Mouse (Mus musculus) layer of hippocampus, postnatal 14 days (tissue): Measurements from ENCODE around the gene Plekha6. TPM values are rescaled to one million over a fixed set of nuclear protein-coding genes. Genes with fewer than 3 reads are reported as not detected.

Source experiments
- DNase-seq, 2 experiments: peaks; one replicate each; pipeline ENCODE4 v3.0.0; 2021 to 2022; ENCODE audit warnings: low spot score in 2 of 2, mixed read lengths in 1 of 2
- total RNA-seq, 2 experiments: library from RNA; stranded (reverse); gene quantifications; 2 replicates each; pipeline ENCODE4 v1.2.3; 2021

The Plekha6 gene
- total RNA-seq, 2 experiments from 2014 or later = 48.6 to 51.9 TPM

DNA sequence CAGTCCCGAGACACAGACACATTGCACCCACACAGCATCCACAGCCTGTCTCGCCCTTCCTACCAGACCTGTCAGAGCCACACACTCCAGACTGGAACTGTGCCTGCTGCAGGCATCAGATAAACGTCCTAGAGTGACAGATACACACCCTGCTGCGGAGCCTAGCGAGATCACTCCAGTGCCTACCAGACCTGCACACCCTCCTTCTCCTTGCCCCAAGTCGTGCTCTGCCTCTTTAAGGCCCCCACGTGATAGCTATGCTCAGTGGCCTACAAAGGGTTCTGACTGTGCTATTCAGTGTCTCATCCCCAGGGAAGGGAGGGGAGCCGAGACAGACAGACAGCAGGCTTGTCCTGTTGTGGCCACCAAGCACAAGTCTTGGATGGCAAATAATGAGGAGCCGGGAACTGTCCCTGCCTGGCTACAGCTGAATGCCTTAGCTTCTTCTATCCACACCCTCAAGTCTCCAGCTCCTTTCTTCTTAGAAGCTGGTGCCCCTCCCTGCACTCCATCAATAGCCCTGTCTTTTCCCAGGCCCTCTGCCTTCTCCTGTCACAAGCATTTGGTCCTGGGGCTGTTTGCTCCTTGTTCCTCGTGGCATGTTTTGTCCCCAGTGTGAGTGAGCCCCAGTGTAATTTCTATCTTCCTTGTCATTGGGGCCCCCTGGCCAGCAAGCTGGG is 103.9 kb downstream of the Plekha6 start:
- peak; percentile 32 to 36 for DNase-seq

DNA sequence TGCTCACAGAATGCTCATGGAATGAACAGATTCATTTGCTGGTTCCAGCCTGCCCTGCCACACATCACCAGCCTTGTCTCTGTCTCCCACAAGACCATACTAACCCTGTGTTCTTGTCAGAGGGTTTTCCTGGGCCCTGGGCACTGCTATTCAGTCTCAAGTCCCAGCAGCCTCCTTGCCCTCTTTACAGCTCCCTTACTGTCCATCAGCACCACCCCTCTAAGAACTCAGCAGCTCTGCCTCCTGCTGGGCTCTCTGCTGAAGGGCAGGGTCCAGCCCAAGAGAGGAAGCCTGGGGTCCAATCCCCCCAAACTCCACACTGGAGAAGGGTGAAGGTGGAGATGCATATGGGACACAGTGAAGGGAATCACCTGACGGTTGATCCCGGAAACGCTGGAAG is 104.5 kb downstream of the Plekha6 start:
- DNase-seq = no peak

DNA sequence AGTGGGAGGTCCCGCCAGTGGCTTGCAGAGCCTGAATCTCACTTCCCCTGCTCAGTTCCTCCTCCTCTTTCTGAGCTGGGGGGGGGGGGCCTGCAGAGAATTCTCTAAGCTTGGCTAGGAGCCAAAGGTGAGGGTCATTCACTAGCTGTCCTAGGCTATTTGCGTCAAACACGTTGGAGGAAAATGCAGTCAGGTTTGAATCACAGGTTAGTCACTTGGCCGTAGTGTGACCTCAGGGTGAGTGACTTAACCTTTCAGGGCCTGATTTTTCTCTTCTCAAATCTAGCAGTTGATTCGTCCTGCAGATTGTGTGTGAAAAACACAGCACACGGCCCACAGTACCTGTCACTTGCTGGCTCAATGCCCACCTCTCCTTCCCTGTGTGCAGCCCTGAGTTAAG is 106.3 kb downstream of the Plekha6 start:
- no peak for DNase-seq

DNA sequence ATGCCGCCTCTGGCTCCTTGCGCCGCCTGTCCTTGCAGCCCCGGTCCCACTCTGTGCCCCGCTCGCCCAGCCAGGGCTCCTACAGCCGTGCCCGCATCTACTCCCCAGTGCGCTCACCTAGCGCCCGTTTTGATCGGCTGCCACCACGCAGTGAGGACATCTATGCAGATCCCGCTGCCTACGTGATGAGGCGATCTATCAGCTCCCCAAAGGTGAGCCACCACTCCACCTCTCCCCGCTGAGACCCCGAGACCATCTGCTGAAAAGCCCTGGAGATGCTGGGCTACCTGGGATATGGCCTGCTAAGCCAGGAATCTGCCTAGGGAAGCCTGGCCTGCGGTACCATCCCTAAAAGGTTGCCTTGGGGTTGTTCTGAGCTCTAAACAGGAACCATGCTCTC is 110.2 kb downstream of the Plekha6 start:
- DNase-seq = no peak

DNA sequence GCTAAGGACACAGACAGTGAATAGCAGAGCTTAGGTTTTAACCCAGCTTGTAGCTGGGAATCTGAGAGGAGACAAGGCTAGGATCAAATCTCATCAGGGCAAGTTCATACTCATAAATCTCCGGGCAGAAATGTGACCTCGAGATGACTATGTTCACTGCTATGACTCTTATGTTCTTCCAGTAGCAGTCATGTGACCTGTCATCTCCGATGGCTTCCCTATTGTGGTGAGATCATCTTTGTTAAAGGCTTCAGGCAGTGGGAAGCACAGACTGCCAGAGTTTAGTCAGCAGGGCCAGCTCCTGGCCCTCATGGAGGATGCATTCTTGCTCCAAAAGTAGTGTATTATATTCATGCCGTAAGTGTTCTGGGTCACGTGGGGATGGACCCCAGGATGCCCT is 113.0 kb downstream of the Plekha6 start:
- no peak for DNase-seq

DNA sequence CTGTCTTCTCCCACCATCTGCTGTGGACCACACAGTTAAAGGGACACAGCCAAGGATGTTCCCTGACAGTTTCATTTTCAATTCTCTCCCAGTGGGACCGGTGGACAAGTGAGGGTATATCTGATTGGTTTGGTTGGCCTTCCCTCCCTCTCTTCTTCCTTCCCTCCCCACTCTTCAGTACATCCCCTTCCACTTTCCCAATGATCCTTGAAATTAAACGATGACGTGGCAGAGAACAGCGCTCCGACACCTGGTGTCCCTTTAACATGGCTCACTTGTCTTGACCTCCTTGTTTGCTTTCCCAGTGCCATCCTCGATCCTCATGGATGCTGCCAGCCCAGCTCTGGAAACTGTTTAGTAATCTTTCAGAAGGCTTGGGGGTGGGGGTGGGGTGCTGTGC is 114.5 kb downstream of the Plekha6 start:
- DNase-seq = no peak

DNA sequence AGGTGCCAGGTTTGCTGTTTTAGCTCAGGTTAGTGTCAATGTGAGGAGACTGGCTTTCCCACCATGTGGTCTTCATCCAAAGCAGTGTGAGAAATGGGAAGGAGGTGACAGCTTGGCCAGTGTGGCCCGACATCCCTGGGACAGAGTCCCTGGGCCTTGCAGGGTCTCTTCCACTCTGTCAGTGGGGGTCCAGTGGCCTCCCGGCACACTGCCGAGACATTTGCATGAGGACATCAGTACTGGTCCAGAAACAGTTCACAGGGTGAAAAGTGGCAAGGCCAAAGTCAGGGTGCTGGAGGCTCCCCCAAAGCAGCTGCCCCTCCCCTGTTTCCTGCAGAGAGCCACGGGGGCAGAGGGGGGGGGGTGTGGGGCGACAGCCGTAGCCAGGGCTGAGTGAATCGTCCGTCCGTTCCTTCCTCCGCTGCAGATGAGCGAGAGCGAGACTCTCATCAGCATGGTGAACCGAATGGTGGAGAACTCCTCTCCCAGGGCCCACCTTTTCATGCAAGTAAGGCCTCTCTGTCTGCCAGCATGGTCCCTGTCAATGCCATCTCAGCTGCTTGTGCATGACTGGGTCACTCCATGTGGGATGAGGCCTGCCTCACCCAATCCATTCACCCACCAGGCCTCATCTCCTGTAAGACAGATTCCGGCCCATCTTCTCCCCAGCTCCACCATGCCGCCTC is 115.1 kb downstream of the Plekha6 start:
- DNase-seq = no peak

DNA sequence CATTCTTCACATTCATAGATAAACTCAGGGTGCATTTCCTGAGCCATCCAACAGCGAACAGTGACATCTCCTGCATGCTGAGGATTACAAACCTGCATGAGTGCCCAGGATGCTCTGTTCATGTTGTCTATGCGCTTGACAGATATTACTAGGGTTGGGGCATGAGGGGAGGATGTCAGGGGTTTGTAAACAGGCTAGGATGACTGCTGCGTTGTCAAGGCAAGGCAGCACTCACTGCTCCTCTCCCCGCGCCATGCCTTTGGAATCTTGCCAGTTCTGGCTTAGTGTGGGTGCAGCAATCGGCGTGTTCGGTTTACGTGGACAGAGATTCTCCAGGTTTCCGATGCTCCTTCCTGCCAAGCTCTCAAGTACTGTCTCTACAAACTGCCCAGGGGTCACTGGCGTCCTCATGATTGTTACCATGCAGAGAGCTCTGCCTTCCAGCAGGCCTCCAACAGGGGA is 115.7 kb downstream of the Plekha6 start:
- peak; percentile 28 to 31 for DNase-seq

DNA sequence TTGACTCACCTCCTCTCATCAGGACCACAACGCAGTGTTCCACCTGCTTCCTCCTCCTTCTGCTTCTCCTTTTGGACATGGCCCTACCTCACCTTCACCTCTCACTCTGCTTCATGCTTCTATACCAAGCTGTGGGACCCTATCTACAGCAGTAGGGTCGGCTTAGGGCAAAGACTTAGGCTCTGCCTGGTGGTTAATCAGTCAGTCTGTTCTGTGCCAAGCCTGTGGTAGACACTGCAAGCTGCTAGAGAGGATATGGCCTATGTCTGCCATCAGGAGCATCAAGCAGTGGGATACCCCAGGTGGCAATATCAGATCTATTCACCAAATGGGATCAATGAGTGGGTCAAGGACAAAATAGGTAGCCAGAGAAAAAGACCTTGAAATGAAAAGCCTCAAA is 116.5 kb downstream of the Plekha6 start:
- no peak for DNase-seq

DNA sequence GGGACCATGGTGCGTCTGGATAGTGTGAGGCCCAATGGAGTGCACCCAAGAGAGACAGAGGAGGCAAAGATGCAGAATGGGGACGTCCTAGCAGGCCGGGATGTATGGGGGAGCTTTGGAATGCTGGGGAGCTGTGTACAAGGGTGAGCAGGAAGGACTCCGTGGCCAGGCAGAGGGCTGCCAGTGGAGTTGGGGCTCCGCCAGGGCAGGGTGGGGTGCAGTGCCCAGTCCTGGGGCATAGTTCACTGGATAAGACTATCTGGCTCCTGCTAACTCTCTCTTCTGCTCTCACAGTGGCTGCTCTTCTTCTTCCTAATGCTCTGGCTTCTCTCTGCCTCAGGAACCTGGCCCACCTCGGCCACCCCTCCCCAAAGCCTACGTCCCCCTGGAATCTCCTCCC is 121.9 kb downstream of the Plekha6 start:
- no peak for DNase-seq

DNA sequence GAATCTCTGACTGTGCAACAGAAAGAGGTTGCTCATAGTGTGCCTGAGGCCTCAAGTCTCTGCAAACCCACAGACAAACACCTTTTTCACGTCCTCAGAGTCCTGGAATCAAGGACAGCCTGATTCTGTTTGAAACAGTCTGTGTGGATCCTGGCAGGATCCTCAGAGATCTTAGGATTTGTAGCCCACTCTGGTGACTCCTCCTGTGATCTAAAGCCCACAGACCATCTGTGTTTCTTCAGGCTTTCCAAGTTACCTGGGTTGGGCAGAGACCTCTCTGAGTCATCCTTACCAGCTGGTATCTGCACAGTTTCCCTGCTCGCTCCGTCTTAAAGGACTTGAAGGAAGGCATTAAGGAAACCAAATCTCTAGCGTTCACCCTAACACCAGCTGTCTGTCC is 123.0 kb downstream of the Plekha6 start:
- DNase-seq = no peak

DNA sequence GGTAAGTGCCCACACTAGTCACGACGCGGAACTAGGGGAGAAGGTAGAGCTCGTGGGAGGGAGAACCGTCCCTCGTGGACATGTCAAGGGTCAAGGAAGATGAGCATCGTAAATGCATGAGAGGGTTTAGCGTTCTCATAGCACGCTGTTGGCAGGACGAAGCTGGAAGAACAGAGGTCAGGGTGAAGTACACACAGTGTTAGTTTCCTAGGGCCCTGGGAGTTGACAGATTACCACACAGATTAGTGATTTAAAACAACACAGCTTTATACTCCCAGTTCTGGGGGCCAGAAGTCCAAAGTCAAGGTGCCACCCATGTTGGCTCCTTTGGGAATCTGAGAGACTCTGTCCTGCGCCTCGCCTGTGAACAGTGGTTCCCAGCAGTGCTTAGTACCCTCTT is 123.9 kb downstream of the Plekha6 start:
- no peak for DNase-seq

DNA sequence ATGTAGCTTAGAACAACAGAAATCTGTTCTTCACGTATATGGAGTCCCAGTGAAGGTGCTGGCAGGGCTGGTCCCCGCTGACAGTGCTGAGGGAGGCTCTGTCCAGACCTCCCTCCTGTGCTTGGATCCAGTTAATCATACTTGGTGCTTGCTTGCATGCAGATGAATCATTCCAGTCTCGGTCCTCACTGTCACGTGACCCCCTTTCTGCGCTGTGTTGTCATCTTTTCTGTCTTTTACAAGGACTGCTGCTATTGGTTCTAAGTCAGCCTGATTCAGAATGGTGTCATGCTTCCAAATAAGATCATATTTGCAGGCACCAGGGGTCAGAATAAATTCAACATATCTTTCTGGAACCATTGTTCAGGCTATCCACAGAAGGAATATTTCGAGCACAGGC is 127.9 kb downstream of the Plekha6 start:
- DNase-seq = no peak

DNA sequence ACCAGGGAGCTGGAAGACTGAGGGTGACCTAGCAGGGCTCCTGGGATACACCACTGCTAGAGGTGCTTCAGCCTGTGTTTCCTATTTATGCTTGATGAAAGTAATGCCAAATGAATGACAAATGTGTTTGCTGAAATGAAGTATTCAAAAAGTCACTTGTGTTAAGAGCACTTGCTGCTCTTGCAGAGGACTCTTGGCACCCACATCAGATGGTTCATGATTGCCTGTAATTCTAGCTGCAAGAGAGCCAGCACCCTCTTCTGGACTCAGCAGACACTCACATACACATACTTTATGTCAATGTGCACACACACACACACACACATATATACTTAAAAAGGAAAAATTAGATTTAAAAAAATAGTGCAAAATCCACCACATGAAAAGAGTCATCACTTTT is 128.6 kb downstream of the Plekha6 start:
- no peak for DNase-seq

DNA sequence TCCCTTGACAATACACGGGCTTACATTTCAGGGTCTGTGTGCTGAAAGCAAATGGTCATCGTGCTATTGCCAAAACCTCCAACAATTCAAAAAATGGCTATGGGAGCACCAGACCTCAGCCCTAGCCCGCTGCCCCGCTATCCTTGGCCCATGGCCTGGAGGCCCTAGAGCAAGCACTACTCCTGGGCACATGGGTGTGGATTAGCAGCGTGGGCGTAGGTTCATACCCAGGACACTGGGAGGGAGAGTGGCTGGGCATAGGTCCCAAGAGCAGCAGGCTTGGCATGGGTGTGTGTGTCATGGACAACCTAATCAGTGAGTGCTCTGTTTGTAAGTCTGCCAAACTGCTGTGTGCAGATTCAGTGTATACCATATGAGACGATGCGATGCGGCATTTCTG is 132.4 kb downstream of the Plekha6 start:
- DNase-seq = no peak

DNA sequence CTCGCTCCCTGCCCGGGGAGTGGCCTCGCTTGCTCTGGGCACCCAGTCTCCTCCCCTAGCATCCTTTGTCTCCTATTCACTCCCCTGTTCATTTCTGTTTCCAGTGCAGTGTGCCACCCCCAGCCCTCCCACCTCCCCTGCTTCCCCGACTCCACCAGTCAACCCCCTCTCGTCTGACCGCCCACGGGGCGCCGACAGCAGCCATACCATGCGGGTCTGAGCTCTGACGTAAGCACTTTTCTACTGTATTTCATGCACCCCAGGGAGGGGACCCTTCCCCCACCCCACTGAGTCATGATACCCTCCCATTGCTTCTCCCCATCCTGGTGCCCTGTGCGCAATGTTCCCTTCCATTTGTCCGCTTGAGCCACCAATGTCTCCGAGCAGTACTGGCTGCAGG is 134.8 kb downstream of the Plekha6 start:
- DNase-seq = no peak

DNA sequence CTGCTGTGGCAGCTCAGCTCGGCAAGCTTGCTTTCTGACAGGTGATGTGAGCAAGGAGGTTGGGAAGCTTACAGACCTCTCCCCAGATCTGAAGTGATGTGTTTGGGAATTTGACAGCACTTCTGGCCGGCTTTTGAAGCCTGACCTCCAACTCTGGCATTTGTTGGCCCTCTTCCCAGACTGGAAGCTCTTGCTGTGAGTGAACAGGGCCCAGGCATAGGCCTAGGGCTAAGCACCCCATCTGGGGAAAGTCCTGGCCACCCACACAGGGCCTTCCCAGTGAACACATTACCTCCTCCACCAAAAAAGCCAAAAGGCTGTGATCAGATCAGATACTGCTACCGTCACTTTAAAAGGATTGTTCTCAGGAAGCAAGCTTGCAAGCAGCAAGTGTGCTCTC is 138.5 kb downstream of the Plekha6 start:
- peak in 1 of 2 experiments; percentile 27 for DNase-seq

DNA sequence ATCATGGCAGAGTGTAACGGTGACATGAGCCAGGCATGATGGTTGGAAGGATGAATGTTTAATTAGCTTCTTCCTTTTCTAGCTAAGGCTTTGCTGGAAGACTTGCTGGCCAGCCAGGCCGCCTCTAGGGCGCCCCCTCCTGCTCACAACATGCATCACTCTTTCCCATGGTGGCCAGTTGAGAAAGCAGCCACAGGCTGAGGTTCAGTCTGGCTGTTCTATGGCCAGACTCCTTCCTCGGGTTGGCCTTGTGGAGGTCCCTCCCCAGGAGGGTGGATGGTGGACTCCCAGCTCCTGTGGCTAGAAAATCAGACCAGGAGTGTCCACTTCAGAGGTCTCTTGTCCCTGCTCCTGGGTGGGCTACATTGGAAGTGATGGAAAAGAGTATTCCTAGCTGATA is 142.8 kb downstream of the Plekha6 start:
- DNase-seq = peak; percentile 64 to 76

DNA sequence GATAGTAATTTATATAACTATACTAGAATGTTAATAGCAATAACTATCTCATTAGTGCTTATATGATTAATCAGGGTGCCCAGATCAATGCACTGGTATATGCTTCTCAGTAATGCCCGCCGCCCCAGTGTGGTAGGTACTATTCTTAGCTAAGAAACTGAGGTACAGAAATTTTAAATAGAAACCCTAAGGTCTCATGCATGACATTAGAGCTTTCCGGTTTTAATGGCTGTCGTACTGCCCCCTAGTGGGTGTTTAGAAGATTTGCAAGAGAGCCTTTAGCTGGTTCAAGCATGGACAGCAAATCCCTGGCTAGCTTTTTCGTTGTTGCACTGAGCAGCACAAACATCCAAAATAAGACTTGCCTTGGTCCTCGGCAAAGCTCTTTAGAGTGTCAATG is 143.3 kb downstream of the Plekha6 start:
- peak; percentile 54 to 75 for DNase-seq

DNA sequence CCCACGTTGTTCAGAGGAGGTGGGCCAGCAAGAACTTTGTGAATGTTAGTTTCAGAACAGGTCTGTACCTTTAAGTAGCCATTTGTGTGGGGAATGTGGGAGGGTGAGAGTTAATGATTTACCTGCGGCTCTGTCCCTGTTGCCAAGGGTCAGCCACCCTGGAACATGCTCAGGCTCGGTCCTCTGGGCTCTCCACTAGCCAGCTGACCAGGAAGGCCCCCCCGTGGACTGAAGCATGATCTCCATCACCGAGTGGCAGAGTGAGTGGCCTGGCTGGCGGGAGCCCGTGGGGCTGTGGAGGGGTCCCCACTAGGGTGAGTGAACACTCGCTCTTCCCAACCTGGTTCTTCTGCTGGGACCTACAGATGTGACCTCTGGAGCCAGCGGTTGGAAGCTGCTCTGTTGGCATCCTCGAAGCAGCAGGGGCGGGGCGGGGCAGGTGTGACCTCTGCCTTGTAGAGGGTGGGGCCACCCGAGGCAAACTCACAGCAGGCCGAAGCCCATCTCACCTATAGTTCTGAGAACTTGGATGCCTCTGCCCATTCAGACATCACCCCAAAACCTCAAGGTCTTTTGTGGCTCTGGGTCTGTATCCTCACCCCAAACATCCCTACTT is 145.8 kb downstream of the Plekha6 start, which contains the start of gene Golt1a:
Golt1a (plus strand) TSS at position 149 of the 616 bp plus-strand sequence.
- no peak for DNase-seq

DNA sequence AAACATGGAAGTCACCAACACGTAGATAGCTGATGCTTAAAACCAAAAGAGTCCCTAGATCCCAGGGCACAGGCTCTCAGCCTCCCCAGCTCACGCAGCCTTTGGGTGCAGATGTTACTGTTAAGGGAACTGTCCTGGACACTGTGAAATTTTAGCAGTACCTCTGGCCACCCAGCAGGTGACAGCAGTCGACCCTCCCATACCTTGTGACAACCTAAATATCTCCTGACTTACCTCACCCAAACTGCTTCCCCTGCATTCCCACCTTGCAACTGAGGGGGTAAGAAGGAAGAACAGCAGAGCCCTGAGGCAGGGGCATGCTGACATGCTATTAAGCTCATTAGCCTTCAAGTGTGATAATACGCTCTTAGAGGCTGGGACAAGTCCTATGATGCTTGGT is 147.2 kb downstream of the Plekha6 start:
- no peak for DNase-seq

DNA sequence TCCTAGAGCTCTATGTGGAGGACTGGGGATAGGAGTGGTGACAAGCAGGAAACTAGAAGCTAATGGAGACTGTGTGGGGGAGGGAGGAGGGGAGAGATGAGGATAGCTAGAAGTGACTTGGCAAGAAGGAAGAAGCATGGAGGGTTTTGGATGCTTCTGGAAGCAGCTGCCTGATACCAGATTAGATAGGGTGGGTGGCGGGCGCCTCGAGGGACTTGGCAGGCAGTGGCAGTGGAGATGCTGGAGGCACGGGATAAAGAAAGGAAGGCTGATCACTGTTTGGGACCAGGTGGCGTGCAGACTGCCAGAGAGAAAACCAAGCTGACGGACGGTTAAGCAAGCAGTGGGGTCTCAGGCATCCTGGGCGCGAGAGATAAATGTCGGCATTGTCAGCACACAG is 147.9 kb downstream of the Plekha6 start:
- DNase-seq = peak; percentile 57 to 78
